Mouse (Mus musculus) bone marrow, adult 2 months (tissue): ENCODE measurements at regions not wholly inside any gene's neighbourhood (a gene's known extent, or its start where the extent isn't known, plus 50 kb on each side); places are given as distances from the start of the nearest gene placed in this dataset.

ENCODE experiments used
- CTCF ChIP-seq: fragments of 200-500 bp; IDR thresholded peaks from 2 replicates; pipeline ENCODE4 v1.5.1; 2011; ENCODE audit warnings: low read length, control low read depth; ENCODE audit not compliant: control insufficient read depth, insufficient read depth
- POLR2A ChIP-seq: fragments of 200-500 bp; IDR thresholded peaks from 2 replicates; pipeline ENCODE4 v1.6.1; 2011; ENCODE audit warnings: low read depth, mild to moderate bottlenecking, control low read depth, low read length, borderline replicate concordance; ENCODE audit not compliant: control insufficient read depth

DNA sequence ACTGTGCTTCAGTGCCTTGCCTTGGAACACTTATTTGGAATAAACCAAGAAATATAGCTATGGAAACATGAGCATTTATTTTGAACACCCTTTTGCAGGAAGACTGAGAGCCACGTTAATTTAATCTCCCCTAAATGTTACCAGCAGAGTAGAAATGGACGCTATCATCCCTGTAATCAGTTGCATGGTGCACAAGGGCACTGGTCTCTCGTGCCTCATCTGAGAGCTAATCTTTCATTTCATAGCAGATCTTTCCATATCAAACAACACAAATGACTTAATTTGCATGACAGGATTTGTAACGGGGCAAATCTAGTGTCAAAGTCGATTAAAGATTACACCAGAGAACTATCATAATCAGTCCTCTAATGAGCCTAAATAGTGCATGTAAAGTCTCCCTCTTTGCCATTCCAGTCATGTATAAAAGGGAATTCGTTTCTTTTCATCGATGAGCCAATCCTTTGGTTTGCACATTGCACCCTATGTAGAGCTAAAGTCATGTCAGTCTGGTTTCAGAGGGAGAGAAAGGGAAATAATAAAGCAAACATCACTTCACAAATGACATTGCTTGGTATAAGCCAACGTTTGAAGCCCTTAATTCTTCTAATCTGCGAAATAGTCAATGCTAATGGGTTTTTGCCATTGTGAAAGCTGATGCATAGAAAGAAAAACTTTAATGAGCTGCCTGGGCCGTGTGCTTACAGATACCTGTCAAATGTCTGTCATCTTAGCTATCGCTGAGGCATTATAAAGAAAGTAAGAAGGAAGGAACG is 198.7 kb upstream of the Sp8 start:
- no peak for TF ChIP-seq POLR2A
- no peak for TF ChIP-seq CTCF
